Mouse (Mus musculus): ENCODE measurements around the gene Il9r. TPM values are rescaled to one million over a fixed set of nuclear protein-coding genes. Genes with fewer than 3 reads are reported as not detected.
A peak's percentile ranks its signal among the peaks of the same experiment; 100 is the strongest.
"Not testable (repeated sequence)": the region's sequence is repeated elsewhere in the genome, so short reads cannot be mapped to it uniquely, and the experiment has no call there.

The Il9r gene
- total and polyA plus RNA-seq, 2 experiments from 2014 or later: not detected

DNA sequence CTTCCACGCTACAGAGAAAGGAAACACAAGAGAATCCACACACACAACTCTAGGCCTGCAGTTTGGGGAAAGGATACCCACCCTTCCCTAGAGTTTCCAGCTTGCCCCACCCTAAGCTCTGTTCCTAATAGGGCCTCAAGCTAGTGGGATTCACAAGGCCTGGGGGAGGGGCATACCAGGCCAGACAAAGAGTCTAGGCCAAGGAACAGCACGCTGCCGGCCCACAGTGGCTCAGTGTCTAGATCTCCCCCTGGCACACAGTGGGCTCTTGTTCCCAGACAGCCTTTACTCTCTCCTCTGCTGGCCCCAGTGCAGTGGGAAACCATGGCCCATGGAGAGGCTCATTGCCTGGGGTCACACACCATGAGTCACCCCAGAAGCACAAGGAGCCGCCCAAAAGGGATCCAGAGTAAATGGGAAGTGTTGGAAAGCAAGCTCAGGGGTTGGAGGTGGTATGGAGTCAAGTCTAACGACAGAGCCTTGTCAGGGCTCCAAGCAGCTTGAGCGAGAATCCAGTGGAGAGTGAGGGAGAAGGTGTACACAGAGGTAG, 18.5 kb upstream of the Il9r start:
- no peak overlapping the region for H3K9ac ChIP-seq (replicated peaks; ENCODE audit: low read length)
- TF ChIP-seq CTCF (IDR thresholded peaks at IDR 0.05; ENCODE audit: low read depth): no peak
- no peak overlapping the region for H3K4me3 ChIP-seq (ENCODE audit: low read length)
- H3K9me3 ChIP-seq (ENCODE audit: low read length): no peaks in the 10 kb centered on the region
- ATAC-seq (peak; percentile 31; the same call in 1 of the 2 replicates), DNase-seq (ENCODE audit: low spot score) (peak; percentile 53)
- H3K36me3 ChIP-seq (ENCODE audit: insufficient read depth, low read length): peaks cover 5% of the 10 kb centered on the region; the same call in 1 of the 2 replicates
- H3K27me3 ChIP-seq (ENCODE audit: insufficient read depth, low read length): peaks cover 3% of the 10 kb centered on the region; the same call in 1 of the 2 replicates
- no peak overlapping the region for H3K27ac ChIP-seq
- H3K4me1 ChIP-seq (ENCODE audit: insufficient read depth, low read length): peaks cover 8% of the 10 kb centered on the region; the same call in 1 of the 2 replicates
- H3K4me2 ChIP-seq (ENCODE audit: low read depth, low read length): no peak overlapping the region
- 45% methylated on average over 6 of the region's 6 CpGs for whole genome bisulfite sequencing

DNA sequence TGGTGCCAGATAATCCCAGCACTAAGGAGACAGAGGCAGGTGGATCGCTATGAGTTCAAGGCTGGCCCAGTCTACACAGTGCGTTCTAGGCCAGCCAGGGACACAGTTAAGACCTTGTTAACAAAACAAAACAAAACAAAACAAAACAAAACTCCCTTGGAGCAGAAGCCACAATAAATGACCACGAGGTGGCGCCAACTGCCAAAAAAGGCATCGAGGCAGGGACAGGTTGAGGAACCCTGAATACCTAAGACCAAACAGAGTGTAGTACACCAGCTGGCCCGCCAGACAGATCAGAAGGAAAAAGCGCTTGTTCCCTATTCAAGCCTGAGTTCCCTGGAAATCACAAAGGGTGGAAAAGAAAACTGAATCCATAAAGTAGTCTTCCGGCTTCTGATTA, 16.8 kb upstream of the Il9r start:
- Histone ChIP-seq H3K9ac (replicated peaks; ENCODE audit: low read length) (no peak overlapping the region), H3K27me3 (ENCODE audit: insufficient read depth, low read length) (peaks cover 3% of the 10 kb centered on the region; the same call in 1 of the 2 replicates), H3K9me3 (ENCODE audit: low read length) (no peaks in the 10 kb centered on the region), H3K4me1 (ENCODE audit: insufficient read depth, low read length) (no peaks in the 10 kb centered on the region), H3K4me2 (ENCODE audit: low read depth, low read length) (no peak overlapping the region), H3K4me3 (ENCODE audit: low read length) (no peak overlapping the region), H3K36me3 (ENCODE audit: insufficient read depth, low read length) (peaks cover 5% of the 10 kb centered on the region; the same call in 1 of the 2 replicates), H3K27ac (no peak overlapping the region)
- TF ChIP-seq CTCF (IDR thresholded peaks at IDR 0.05; ENCODE audit: low read depth): peak; percentile 92
- 20% methylated on average over 8 of the region's 8 CpGs for WGBS
- ATAC-seq: peak; percentile 65
- DNase-seq (ENCODE audit: low spot score): peak; percentile 92

DNA sequence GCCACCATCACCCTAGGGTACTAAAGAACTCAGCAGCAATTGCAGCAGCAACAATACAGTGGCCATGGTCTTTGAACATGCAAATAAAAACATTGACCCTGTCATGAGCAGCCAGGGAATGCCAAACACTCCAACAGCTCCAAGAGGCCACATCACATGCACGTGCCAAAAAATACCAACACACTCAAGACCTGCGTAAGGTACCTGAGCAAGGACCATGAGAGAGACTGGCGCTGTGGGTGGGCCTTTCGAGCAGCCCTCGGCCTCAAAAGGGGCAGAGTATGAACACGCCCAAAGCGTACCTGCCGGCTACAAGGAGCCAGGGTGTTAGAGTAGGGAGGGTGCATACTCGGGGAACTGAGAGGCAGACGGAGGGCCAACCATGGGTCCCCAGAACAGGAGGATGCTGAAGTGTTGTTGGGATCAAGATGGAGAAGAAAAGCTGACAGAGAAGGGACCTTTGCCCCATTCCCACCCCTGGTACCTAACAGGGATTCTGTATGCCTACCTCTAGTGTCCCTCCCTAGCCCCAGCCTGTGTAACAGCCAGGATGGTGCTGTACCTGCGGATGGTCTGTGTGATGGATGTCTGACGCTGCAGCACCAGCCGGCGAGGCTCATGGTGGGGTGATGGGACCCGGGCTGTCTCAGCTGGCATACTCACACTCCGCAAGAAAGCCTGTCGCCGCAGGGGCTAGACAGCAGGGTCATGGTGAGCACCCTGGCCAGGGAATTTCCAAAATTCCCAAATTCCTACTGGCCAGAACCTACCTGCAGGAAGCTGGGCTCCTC, 15.5 kb upstream of the Il9r start:
- no peaks in the 10 kb centered on the region for H3K4me1 ChIP-seq (ENCODE audit: insufficient read depth, low read length)
- H3K27me3 ChIP-seq (ENCODE audit: insufficient read depth, low read length): no peaks in the 10 kb centered on the region
- no peak for ATAC-seq
- no peak for TF ChIP-seq CTCF (IDR thresholded peaks at IDR 0.05; ENCODE audit: low read depth)
- no peak overlapping the region for H3K27ac ChIP-seq
- peaks cover 12% of the 10 kb centered on the region; the same call in 1 of the 2 replicates for H3K36me3 ChIP-seq (ENCODE audit: insufficient read depth, low read length)
- no peak overlapping the region for H3K9ac ChIP-seq (replicated peaks; ENCODE audit: low read length)
- no peak overlapping the region for H3K4me2 ChIP-seq (ENCODE audit: low read depth, low read length)
- 91% methylated on average over 18 of the region's 18 CpGs for WGBS
- no peaks in the 10 kb centered on the region for H3K9me3 ChIP-seq (ENCODE audit: low read length)
- no peak for DNase-seq (ENCODE audit: low spot score)
- H3K4me3 ChIP-seq (ENCODE audit: low read length): no peak overlapping the region

DNA sequence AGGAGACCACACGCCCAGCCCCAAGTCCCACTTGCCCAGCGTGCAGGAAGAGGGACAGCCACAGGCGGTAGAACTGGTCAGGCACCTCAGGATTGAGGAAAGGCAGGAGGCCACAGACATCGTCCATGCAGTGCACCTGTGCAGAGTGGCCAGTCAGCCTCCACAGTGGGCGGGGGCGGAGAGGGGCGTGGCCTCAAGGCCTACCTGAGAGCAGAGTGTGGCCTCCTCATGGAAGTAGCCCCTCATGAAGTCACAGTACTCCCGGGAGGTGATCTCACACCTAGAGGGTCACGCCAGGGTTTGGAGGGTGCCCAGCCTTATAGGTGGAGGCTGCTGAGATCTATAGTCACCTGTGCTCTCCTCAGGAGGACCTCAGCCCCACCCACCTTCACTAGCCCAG, 10.5 kb upstream of the Il9r start:
- H3K9me3 ChIP-seq (ENCODE audit: low read length): no peaks in the 10 kb centered on the region
- H3K9ac ChIP-seq (replicated peaks; ENCODE audit: low read length): no peak overlapping the region
- no peak overlapping the region for H3K4me3 ChIP-seq (ENCODE audit: low read length)
- 87% methylated on average over 9 of the region's 9 CpGs for WGBS
- ATAC-seq (no peak), DNase-seq (ENCODE audit: low spot score) (no peak)
- no peak overlapping the region for H3K4me2 ChIP-seq (ENCODE audit: low read depth, low read length)
- H3K36me3 ChIP-seq (ENCODE audit: insufficient read depth, low read length): peaks cover 31% of the 10 kb centered on the region; the same call in 1 of the 2 replicates
- H3K27me3 ChIP-seq (ENCODE audit: insufficient read depth, low read length): no peaks in the 10 kb centered on the region
- no peak overlapping the region for H3K27ac ChIP-seq
- H3K4me1 ChIP-seq (ENCODE audit: insufficient read depth, low read length): peaks cover 5% of the 10 kb centered on the region
- no peak for TF ChIP-seq CTCF (IDR thresholded peaks at IDR 0.05; ENCODE audit: low read depth)

DNA sequence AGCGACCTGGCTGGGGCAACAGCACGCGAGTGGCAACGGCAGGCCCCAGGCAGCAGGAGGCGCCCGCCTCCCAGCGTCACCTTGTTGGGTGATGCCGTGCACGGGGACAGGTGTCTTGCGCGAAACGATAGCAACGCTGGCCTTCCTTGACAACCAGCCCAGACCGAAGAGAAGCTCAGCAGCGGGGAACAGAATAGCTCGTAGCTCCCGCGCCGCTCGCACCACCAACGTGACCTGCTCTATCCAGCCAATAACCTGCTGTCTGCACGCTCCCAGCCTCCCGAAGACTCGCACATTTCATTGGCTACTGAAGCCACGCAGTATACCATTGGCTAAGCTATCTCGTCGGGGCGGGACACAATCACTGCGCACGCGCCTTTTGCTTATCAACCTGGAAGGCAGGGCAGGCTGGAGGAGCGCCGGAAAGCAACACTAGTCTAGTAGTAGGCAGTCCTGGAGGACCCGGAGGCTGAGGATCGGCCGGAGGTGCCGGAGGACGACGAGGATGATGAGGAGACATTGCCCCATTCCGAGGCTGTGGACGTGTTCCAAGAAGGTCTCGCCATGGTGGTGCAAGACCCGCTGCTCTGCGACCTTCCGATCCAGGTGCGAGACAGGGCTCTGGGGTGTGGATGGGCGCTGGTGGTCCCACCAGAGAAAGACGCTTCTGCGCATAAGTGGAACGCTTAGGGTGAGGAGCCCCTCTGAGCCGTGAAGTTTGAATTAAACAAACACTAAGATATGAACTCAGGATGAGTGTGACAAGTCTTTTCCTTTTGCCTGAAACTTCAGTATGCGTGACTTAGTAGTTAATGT, 5.2 kb upstream of the Il9r start, which contains the start of gene Snrnp25:
Gene Snrnp25, plus strand, starts transcription at position 358 of the 816 bp plus-strand sequence.
- Histone ChIP-seq H3K36me3 (ENCODE audit: insufficient read depth, low read length) (peaks cover 16% of the 10 kb centered on the region; the same call in 1 of the 2 replicates), H3K9ac (replicated peaks; ENCODE audit: low read length) (peak within 1 kb of the TSS; percentile 67), H3K4me2 (ENCODE audit: low read depth, low read length) (peak within 1 kb of the TSS; percentile 94), H3K27me3 (ENCODE audit: insufficient read depth, low read length) (no peaks in the 10 kb centered on the region), H3K9me3 (ENCODE audit: low read length) (no peaks in the 10 kb centered on the region), H3K27ac (no peak within 1 kb of the TSS), H3K4me3 (ENCODE audit: low read length) (peak within 1 kb of the TSS; percentile 66), H3K4me1 (ENCODE audit: insufficient read depth, low read length) (peaks cover 7% of the 10 kb centered on the region)
- ATAC-seq (peak; percentile 100), DNase-seq (ENCODE audit: low spot score) (peak; percentile 99)
- WGBS: under 1% methylated on average over 52 of the region's 52 CpGs
- TF ChIP-seq CTCF (IDR thresholded peaks at IDR 0.05; ENCODE audit: low read depth): peak; percentile 59

DNA sequence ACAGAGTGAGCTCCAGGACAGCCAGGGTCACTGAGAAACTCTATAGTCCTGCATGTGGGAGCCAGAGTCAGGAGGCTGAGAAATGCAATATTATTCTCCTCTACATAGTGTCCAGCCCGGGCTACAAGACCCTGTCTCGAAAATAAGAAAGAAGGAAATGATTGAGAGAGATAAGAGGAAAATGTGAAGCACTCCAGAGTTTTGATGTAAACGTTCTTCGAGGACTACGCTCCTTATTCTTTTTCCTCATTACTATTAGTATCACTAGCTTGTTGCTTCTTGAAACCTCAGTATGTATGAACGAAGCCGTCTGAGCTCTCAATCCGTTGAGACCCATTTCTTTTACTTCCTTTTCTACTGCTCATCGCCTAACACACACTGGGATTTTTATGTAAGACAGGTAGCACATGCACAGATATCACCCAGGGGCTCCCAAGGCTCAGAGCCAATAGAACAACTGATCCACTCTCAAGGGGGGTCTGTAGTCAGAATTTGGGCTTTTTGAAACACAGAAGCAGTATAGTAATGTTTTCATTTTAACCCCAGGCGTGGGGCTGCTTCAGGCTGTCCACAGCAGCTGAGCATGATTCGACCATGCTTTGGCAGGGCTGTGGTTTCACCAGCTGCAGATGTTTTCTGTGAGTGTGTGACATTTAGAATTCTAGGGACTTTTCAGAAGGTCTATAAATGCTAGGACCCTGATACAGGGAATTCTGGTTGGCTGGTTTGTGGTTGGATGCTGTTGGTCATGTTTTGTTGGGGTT, 2.0 kb upstream of the Il9r start:
- 81% methylated on average over 11 of the region's 11 CpGs for WGBS
- H3K27me3 ChIP-seq (ENCODE audit: insufficient read depth, low read length): no peaks in the 10 kb centered on the region
- no peaks in the 10 kb centered on the region for H3K36me3 ChIP-seq (ENCODE audit: insufficient read depth, low read length)
- no peak for ATAC-seq
- no peaks in the 10 kb centered on the region for H3K9me3 ChIP-seq (ENCODE audit: low read length)
- DNase-seq (ENCODE audit: low spot score): no peak
- H3K4me2 ChIP-seq (ENCODE audit: low read depth, low read length): no peak overlapping the region
- no peak overlapping the region for H3K4me3 ChIP-seq (ENCODE audit: low read length)
- no peak for TF ChIP-seq CTCF (IDR thresholded peaks at IDR 0.05; ENCODE audit: low read depth)
- H3K27ac ChIP-seq: no peak overlapping the region
- peaks cover 7% of the 10 kb centered on the region for H3K4me1 ChIP-seq (ENCODE audit: insufficient read depth, low read length)
- H3K9ac ChIP-seq (replicated peaks; ENCODE audit: low read length): no peak overlapping the region

DNA sequence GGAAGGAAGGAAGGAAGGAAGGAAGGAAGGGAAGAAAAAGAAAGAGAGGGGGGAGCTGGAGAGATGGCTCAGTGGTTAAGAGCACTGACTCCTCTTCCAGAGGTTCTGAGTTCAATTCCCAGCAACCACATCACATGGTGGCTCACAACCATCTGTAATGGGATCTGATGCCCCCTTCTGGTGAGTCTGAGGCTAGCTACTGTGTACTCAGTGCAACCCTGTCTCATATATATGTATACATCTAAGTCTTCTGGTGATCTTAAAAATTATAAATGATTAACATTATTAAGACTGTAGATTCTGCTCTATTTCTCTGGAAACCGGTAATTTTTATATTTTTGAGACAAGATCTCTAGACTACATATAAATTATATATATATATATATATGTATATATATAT, 913 bp upstream of the Il9r start:
- not testable (repeated sequence) for DNase-seq (ENCODE audit: low spot score); H3K27ac ChIP-seq; ATAC-seq

More for the DNA sequence above, 913 bp upstream of the Il9r start:
- H3K9ac ChIP-seq (replicated peaks; ENCODE audit: low read length); H3K27me3 ChIP-seq (ENCODE audit: insufficient read depth, low read length); H3K9me3 ChIP-seq (ENCODE audit: low read length); H3K4me3 ChIP-seq (ENCODE audit: low read length); H3K36me3 ChIP-seq (ENCODE audit: insufficient read depth, low read length); H3K4me1 ChIP-seq (ENCODE audit: insufficient read depth, low read length); H3K4me2 ChIP-seq (ENCODE audit: low read depth, low read length): not testable (repeated sequence)
- WGBS: 63% methylated on average over 1 of the region's 1 CpGs
